Mouse (Mus musculus) liver, embryonic 14.5 days (tissue): Measurements from ENCODE around the gene Akt1. TPM values are rescaled to one million over a fixed set of nuclear protein-coding genes. Genes with fewer than 3 reads are reported as not detected.

Experiments
- ATAC-seq: fragments of 200-750 bp; cut with Nextera tagmentation; 2 replicates; pipeline ENCODE4 v1.8.0; 2017; ENCODE audit warnings: moderate number of reproducible peaks, mild to moderate bottlenecking, moderate library complexity; ENCODE audit not compliant: insufficient read depth
- DNase-seq, 3 experiments: peaks; one replicate each; pipeline ENCODE4 v3.0.0-alpha.2; 2012 to 2013; ENCODE audit warnings: low read depth in 3 of 3, low spot score in 3 of 3
- H3K27ac ChIP-seq: fragments of 300-500 bp; sonication (generic); 2 replicates; pipeline ENCODE4 v1.5.1; 2014; ENCODE audit warnings: moderate library complexity, mild to moderate bottlenecking, control low read depth, inconsistent platforms
- H3K27me3 ChIP-seq: fragments of 300-500 bp; sonication (generic); 2 replicates; pipeline ENCODE4 v1.6.1; 2014; ENCODE audit warnings: mild to moderate bottlenecking, low read length, moderate library complexity; ENCODE audit not compliant: control insufficient read depth, insufficient read depth
- H3K36me3 ChIP-seq: fragments of 300-500 bp; sonication (generic); replicated peaks from 2 replicates; pipeline ENCODE4 v1.6.1; 2014; ENCODE audit warnings: low read depth; ENCODE audit not compliant: control insufficient read depth, insufficient read depth
- H3K4me1 ChIP-seq, 2 experiments: fragments of 200-500 bp in 1 of 2; fragments of 300-500 bp in 1 of 2; sonication (generic) in 1 of 2; replicated peaks; 2 replicates each; pipeline ENCODE4 v1.6.1; 2012 to 2014; ENCODE audit warnings: antibody characterized with exemption in 1 of 2, inconsistent platforms in 1 of 2, low read length in 1 of 2; ENCODE audit not compliant: control insufficient read depth in 2 of 2, insufficient read depth in 2 of 2
- H3K4me2 ChIP-seq: fragments of 300-500 bp; sonication (generic); 2 replicates; pipeline ENCODE4 v1.6.1; 2014; ENCODE audit warnings: low read depth, mild to moderate bottlenecking, control low read depth, moderate library complexity
- H3K4me3 ChIP-seq, 2 experiments: fragments of 200-500 bp in 1 of 2; fragments of 300-500 bp in 1 of 2; sonication (generic) in 1 of 2; 2 replicates each; pipeline ENCODE4 v1.5.1; 2012 to 2014; ENCODE audit warnings: low read depth in 2 of 2, low read length in 2 of 2, mild to moderate bottlenecking in 2 of 2, control low read depth in 1 of 2, inconsistent platforms in 1 of 2, moderate library complexity in 1 of 2; ENCODE audit not compliant: insufficient read depth in 1 of 2
- H3K9ac ChIP-seq: fragments of 300-500 bp; sonication (generic); replicated peaks from 2 replicates; pipeline ENCODE4 v1.6.1; 2014; ENCODE audit warnings: mild to moderate bottlenecking, control low read depth, moderate library complexity
- H3K9me3 ChIP-seq: fragments of 300-500 bp; sonication (generic); 2 replicates; pipeline ENCODE4 v1.6.1; 2016; ENCODE audit warnings: low read length, mixed read lengths; ENCODE audit not compliant: control insufficient read depth
- CTCF ChIP-seq: IDR thresholded peaks from 2 replicates; pipeline ENCODE4 v1.5.1; 2016; ENCODE audit warnings: antibody characterized with exemption, low read depth, control low read depth
- EP300 ChIP-seq: IDR thresholded peaks from 2 replicates; pipeline ENCODE4 v1.6.1; 2016; ENCODE audit warnings: antibody characterized with exemption, low read depth
- WGBS: fragments of 180-500 bp; shearing (Covaris S2); extraction: QIAGEN DNeasy Blood & Tissue Kit; methylation state at CpG from one replicate; pipeline ENCODE4 v1.1.7; 2014; ENCODE audit not compliant: insufficient replicate concordance; 5-methylcytosine and 5-hydroxymethylcytosine counted together
- polyA plus RNA-seq, 2 experiments: library from polyadenylated mRNA; depleted of rRNA in 1 of 2; stranded (reverse) in 1 of 2; unstranded in 1 of 2; fragments of >200 nt; fragmentation: Nextera tagmentation in 1 of 2; extraction: Ambion mirVana in 1 of 2; gene quantifications; 2 replicates each; pipeline versions ENCODE4 v1.2.1 to v1.2.3; 2012 to 2014

Akt1 gene
- polyA plus RNA-seq, 2 experiments: 9.9 to 41.2 TPM

- H3K4me2 ChIP-seq: no peak overlapping the region
- ATAC-seq (no peak), DNase-seq (no peak)
- no peak for TF ChIP-seq EP300
- TF ChIP-seq CTCF: no peak
- 63% methylated on average over 9 of the region's 9 CpGs for WGBS
- no peak overlapping the region for H3K4me3 ChIP-seq
- no peak overlapping the region for H3K9ac ChIP-seq
- H3K4me1 ChIP-seq: peaks cover 3 to 9% of the 10 kb centered on the region in 2 experiments; a peak in 2 of 4 replicates
- no peaks in the 10 kb centered on the region for H3K36me3 ChIP-seq
- H3K9me3 ChIP-seq: no peaks in the 10 kb centered on the region
- H3K27ac ChIP-seq: no peak overlapping the region
- H3K27me3 ChIP-seq: no peaks in the 10 kb centered on the region; the same call in none of the 2 replicates
Observed at GRCm38 (mm10) chr12:112616668-112617067, 58.0 kb downstream of the Akt1 start.

- no peaks in the 10 kb centered on the region for H3K9me3 ChIP-seq
- H3K4me3 ChIP-seq: no peak overlapping the region
- no peaks in the 10 kb centered on the region for H3K36me3 ChIP-seq
- 74% methylated on average over 10 of the region's 10 CpGs for WGBS
- no peak overlapping the region for H3K4me2 ChIP-seq
- H3K27me3 ChIP-seq: no peaks in the 10 kb centered on the region
- no peak overlapping the region for H3K9ac ChIP-seq
- no peak for ATAC-seq
- TF ChIP-seq EP300 (no peak), CTCF (no peak)
- H3K27ac ChIP-seq: no peak overlapping the region
- H3K4me1 ChIP-seq: no peaks in the 10 kb centered on the region
- no peak for DNase-seq
Observed at GRCm38 (mm10) chr12:112609031-112609430, 65.7 kb downstream of the Akt1 start.

GRCm38 (mm10) chr12:112606998-112607397 lies 67.7 kb downstream of the Akt1 start:
- 70% methylated on average over 6 of the region's 6 CpGs for WGBS
- DNase-seq (no peak), ATAC-seq (no peak)
- Histone ChIP-seq H3K9ac (no peak overlapping the region), H3K4me3 (no peak overlapping the region), H3K4me2 (no peak overlapping the region), H3K9me3 (no peaks in the 10 kb centered on the region), H3K27ac (no peak overlapping the region), H3K27me3 (no peaks in the 10 kb centered on the region), H3K4me1 (no peaks in the 10 kb centered on the region), H3K36me3 (no peaks in the 10 kb centered on the region)
- TF ChIP-seq CTCF (no peak), EP300 (no peak)

GRCm38 (mm10) chr12:112605766-112606165 lies 68.9 kb downstream of the Akt1 start:
- H3K4me3 ChIP-seq: no peak overlapping the region
- ATAC-seq (peak; percentile 49), DNase-seq (no peak)
- no peaks in the 10 kb centered on the region for H3K27me3 ChIP-seq
- no peak overlapping the region for H3K9ac ChIP-seq
- H3K27ac ChIP-seq: no peak overlapping the region
- no peak overlapping the region for H3K4me2 ChIP-seq
- no peaks in the 10 kb centered on the region for H3K9me3 ChIP-seq
- 32% methylated on average over 6 of the region's 6 CpGs for WGBS
- H3K4me1 ChIP-seq: no peaks in the 10 kb centered on the region
- H3K36me3 ChIP-seq: no peaks in the 10 kb centered on the region
- TF ChIP-seq CTCF (peak; percentile 94), EP300 (no peak)

- WGBS: 62% methylated on average over 20 of the region's 20 CpGs
- Histone ChIP-seq H3K36me3 (no peaks in the 10 kb centered on the region), H3K27ac (no peak overlapping the region)
Observed at GRCm38 (mm10) chr12:112604709-112605649, 69.7 kb downstream of the Akt1 start.

More at GRCm38 (mm10) chr12:112604709-112605649, 69.7 kb downstream of the Akt1 start:
- no peaks in the 10 kb centered on the region for H3K9me3 ChIP-seq
- DNase-seq (no peak), ATAC-seq (peak; percentile 40; the same call in 1 of the 2 replicates)
- H3K27me3 ChIP-seq: no peaks in the 10 kb centered on the region
- no peak overlapping the region for H3K4me3 ChIP-seq
- TF ChIP-seq EP300 (no peak), CTCF (peak; percentile 48)
- H3K9ac ChIP-seq: no peak overlapping the region
- H3K4me1 ChIP-seq: peaks cover 0 to 3% of the 10 kb centered on the region in 2 experiments; a peak in 1 of 4 replicates
- H3K4me2 ChIP-seq: no peak overlapping the region
